Mouse (Mus musculus) adrenal gland, adult 2 months (tissue): ENCODE data around the gene Agap2. TPM values are rescaled to one million over a fixed set of nuclear protein-coding genes. Genes with fewer than 3 reads are reported as not detected.
"Not testable (repeated sequence)": the region's sequence is repeated elsewhere in the genome, so short reads cannot be mapped to it uniquely, and the experiment has no call there.

ENCODE experiments used
- DNase-seq: peaks from one replicate; pipeline ENCODE4 v3.0.0; 2021
- polyA plus RNA-seq: library from polyadenylated mRNA; depleted of rRNA; stranded (reverse); fragments of >200 nt; gene quantifications from 2 replicates; pipeline ENCODE4 v1.2.3, GENCODE M21; 2012
- total RNA-seq, 2 experiments: library from RNA; stranded (reverse); gene quantifications; 2 replicates each; pipeline ENCODE4 v1.2.3; 2021

Agap2 gene
- total and polyA plus RNA-seq, 3 experiments: 2.2 to 8.7 (median 3.8) TPM

DNA sequence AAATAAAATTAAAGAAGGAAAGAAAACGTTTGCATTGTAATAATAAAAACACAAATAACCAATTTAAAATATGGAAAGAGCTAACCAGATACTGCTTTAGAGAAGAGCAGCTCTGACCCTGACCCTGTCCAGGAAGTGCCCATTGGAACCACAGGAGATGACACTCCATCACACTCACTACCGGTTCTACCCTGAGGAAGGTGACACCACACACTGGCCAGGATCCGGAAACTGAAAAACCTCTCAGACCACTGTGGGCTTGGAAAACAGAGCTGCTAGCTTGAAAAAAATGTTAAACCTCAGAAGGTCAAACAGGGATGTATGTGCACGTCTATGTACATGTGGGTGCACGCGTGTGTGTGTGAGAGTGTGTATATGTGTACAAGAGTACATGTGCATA lies 26.1 kb downstream of the Agap2 start:
- DNase-seq: no peak

DNA sequence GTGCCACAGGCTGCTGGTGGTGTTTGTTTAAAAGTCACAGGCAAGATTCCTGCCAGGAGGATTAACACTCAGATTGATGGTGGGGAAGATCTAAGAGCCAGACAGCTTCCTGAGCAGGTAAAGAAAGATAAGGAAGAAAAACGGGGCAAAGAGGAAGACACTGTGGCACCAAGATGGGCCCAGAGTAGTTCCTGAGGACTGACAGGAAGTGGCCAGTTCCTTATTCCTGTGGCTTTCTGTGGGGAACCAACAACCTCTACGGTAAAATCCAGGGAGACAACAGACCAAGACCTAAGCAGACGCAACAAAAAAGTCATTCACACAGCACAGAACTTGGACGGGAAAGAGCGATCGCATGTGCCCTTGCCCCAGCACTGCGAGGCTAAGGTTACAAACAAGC lies 28.5 kb downstream of the Agap2 start:
- DNase-seq: no peak

DNA sequence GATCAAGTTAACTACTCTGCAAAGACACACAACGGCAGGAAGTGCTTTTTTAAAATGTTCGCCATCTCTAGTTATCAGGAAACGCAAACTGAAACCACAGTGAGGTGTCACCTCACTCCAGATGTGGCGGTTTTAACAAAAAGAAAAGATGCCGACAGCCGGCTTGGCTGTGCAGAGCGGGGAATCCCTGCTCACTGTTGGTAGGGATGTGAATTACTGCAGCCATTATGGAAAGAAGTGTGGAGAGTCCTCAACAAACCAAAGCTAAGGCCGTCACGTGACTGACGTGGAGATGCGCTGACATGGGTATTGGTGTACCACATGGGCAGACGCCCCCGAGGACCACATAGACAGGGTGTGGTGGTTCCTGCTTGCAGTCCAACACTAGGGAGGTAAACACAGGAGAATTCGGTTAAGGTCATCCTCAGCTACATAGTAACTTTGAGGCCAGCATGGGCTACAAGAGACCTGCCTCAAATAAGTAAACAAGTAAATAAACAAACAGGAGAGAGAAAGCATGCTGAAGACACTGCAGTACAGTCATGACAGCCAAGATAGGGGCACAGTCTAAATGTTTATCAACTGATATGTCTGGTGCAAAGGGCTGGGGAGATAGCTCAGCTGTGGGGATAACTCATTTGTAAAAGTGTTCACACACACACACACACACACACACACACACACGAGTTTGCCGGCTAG lies 32.6 kb downstream of the Agap2 start:
- DNase-seq: no peak

DNA sequence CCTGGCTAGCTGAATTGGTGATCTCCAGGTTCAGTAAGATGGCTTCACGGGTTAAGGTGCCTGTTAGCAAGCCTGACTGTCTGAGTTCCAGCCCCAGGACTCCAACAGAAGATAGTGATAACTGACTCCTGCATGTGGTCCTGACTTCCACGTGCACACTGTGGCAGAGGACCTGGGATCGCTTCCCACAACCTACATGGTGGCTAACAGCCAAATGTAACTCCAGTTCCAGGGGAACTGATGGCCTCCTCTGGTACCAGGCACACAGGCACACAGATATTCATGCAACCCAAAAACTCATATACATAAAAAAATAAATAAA lies 33.1 kb downstream of the Agap2 start:
- no peak for DNase-seq

DNA sequence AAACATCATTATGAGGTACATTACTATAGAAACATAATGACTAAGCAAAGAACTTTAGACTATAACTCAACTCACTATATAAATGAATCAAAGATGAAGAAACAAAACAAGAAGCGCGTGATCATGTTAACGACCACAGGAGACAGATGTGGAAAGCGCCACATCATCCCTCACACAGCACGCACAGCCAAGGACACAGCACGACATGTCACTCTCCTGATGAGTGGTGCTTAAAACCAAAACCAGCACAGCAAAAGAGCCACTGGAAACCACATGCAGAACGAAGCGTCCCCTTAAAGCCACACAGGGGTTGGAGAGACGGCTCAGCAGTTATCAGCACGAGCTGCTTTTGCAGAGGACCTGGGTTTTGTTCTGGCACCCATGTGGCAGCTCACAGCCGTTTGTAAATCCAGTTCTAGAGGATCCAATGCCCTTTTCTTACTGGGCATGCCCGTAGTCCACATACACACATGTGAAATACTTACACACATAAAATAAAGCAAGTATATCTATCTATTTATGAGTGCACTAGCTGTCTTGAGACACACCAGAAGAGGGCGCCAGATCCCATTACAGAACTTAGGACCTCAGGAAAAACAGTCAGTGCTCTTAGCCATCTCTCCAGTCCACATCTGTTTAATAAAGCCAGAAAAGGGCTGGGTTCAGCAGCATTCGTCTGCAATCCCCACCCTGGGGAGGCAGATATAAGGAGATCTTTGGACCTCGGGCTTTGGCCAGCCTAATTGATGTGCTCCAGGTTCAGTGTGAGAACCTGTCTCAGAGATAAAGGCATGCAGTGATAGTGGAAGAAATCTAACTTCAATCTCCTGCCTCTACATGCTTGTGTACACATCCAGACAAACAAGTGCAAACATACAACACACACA lies 36.2 kb downstream of the Agap2 start:
- no peak for DNase-seq

DNA sequence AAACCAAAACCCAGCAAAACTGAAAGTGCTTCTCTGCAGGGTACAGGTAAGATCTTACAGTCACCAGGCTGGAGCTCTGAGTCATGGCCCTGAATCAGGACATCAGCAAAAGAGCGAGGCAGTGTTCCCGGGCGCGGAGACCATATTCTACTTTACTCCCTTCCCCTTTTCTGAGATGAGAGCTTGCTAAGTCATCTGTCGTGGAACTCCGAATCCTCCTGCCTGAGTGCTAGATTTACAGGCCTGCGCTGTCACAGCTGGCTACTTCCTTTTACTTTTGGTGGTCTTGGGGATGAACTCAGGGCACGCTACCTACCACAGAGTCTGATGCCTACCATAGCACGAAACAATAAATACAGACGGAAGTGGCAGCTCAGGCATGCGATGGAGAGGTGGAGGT lies 39.3 kb downstream of the Agap2 start:
- DNase-seq: no peak

DNA sequence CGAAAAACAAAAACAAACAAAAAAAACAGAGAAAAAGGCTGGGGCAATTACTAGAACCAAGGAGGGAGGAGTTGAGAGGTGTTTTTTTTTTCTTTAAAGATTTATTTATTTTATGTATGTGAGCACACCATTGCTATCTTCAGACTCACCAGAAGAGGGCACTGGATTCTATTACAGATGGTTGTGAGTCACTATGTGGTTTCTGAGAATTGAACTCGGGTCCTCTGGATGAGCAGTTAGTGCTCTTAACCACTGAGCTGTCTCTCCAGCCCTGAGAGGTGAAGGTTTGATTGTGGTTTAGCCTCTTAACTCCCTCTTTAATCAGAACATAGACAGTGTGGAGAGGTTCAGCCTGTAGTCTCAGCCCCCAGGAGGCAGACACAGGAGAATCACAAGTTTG lies 40.0 kb downstream of the Agap2 start:
- no peak for DNase-seq

DNA sequence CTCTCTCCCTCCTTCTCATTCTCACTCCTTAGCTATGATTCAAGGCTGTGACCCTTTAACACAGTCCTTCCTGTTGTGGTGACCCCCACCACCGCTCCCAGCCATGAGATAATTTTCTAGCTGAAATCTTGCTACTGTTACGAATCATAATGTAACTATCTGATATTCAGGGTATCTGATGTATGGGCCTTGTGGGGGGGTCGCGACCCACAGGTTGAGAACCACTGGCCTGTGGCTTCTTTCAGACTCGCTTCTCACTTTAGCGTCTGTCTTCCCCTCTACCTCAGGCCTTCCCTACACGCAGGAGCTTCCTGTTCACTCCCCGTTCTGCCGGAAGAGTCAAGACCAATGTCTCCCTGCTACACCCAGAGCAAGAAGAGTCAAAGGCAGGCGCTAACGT lies 43.4 kb downstream of the Agap2 start:
- DNase-seq: no peak

DNA sequence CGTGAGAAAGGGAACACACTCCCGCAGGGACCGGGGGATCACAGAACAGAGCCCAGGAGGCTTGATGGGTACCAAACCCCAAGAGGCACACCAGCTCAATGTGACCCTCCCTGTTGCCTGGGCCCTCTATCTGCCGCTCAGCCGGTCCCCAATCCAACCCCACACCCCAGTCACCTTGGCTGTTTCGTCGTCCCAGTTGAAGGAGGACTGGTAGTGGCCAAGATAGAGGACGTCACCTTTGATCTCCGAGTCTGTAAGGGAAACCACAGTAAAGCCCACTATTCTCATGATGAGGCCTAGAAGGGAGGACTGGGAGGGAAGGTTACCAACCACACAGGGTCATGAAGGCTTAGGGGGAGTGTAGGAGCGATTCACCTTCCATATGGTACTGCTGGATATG lies 44.1 kb downstream of the Agap2 start:
- no peak for DNase-seq

DNA sequence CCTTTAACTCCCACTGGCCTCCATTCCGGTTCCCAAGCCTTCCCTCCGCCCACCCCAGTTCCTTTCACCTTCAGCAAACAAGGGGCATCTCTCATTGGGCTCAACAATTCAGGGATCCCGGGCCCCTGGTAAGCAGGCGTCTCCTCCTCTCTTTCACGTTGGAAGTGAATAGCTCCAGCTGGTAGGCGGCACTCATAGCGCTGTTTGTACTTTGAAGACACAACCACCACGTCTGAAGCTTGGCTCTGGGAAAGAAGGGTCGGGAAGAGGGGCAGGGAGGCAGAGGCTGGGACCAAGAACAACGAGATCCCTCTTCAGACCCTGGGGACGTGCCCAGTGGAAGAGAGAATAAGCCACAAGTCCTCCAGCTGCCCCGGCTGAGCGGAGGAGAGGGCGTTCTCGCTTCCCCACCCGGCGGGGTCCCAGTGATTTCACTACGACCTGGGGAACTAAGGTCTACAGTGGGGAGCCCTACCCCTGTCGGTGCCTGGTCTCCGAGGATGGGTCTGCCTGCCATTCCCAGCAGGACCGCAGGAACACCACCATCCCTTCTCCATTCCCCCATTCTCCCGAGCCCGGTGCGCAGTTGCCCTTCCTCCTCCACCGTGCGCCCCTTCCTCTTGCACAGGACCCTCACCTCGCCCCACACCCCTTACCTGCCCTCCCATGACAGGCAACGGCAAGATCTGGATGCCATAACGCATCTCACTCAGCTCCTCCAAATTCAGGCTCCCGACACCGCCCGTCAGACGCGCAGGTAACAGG lies 45.4 kb downstream of the Agap2 start:
- DNase-seq: peak; percentile 27

DNA sequence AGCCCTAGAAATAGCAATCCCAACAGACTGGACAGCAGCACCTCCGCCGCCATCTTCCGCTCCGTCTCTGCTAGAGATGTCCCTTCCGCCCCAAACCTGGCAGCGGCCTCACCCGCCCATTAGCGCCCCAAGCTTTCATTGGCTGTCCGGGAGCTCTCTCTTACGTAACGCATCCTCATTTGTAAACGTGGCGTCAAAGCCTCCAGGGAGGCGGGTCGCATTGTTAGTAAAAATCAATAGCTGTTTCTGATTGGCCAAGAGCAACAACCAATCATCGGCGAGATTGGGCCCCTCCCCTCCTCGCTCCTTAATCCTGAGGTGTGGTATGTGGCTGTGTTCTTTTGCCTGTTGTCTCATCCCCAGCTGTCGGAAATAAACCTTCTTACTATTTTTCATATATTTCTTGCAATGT lies 46.0 kb downstream of the Agap2 start, which contains the start of gene Os9:
TSS of gene Os9 (minus strand) at position 66 of the 412 bp plus-strand sequence.
- DNase-seq: peak; percentile 97

DNA sequence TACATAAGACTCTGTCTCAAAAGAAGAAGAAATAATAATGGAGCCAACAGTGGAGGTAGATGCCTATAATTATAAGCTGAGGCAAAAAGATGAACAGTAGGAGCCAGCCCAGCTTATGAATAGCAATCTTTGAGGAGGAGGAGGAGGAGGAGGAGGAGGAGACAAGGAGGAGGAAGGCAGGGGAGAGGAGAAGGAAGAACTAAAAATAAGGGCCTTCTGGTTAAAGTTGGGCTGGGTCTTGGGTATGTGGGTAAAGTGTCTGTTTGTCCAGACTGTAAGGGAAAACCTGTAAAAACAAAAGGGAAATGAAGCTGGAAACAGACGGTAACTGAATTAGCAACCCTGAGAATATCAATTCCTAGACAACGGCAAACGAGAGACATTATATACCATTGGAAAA lies 46.9 kb downstream of the Agap2 start:
- DNase-seq: no peak

DNA sequence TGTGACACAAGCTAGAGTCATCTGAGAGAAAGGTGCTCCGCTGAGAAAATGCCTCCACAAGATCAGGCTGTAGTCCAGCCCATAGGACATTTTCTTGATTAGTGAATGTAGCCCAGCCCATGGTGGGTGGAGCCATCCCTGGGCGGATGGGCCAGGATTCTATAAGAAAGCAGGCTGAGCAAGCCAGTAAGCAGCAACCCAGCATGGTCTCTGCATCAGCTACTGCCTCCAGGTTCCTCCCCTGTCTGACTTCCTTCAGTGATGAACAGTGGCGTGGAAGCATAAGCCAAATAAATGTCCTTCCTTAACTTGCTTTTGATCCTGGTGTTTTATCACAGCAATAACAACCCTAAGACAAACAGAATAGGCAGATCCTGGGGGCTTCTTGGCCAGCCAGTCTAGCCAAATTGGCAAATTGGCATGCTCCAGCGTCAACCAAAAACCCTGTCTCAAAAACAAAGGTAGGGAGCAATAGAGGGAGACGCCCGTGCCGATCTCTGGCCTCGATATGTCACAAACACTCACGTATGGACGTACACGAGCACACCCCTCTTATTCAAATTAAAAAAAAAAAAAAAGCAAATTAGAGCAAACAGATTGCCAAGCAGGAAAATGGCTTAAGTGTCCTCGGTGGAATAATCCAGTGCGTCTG lies 47.8 kb downstream of the Agap2 start:
- peak; percentile 26 for DNase-seq

DNA sequence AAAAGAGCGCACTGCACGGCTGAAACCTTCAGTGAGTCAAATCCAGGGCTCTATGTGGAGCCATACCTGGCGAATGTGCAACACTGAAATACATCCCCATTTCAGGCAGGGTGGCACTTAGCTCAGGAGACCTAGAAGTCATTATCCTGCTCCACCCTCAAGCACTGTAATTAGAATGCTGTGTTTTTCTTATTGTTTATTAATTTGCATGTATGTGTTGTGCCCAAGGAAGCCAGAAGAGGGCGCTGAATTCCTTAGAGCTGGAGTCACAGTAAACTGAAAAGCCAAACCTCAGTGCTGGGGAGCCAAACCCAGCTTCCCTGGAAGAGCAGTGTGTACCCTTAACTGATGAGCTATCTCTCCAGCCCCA lies 48.3 kb downstream of the Agap2 start:
- peak; percentile 62 for DNase-seq

DNA sequence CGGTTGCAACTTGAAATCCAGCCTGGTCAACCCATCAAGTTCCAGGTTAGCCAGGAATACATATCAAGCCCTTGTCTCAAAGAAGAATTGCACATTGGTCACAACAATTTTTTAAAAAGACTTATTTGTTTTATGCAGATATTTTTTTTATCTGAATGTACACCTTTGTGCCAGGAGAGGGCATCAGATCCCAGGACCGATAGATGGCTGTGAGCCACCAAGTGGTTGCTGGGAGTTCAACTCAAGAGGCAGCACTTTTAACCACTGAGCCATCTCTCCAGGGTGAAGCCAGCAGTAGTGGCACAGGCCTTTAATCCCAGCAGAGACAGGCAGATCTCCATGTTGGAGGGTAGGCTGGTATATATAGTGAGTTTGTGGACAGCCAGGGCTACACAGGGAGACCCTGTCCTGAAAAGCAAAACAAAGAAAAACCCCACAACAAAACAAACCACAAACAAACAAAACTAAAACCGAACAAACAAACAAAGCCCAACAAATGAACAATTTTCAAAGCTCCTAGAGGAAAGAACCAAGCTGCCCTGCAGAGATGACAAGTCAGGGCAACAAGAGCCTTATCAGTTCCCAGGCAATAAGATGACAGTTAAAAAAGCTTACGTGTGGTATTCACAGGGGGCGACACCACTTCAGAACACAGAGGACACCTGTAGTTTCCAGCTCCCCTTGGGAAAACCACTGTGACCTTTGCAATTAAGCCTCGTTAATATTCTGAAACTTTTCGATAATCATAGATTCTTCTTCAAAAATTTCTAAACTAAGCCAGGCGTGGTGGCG lies 50.3 kb downstream of the Agap2 start:
- DNase-seq: peak; percentile 57

DNA sequence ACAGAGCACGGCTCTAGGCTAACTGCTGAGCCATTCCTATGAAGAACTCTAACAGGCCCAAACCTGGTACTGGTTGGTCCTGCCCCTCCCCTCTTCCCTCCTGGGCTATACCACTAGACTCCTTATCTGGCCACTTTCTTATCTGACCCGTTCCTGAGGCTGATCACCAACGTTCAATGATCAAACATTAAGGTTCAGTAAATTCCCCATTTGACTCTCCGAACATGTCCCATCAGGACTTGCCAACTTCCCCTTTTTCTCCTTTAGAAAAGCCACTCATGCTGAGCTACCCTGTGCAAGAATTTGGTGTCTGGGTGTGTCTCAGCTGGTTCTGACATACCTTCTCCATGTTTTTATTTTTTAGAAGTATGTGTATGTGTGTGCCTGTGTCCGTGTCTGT lies 51.5 kb downstream of the Agap2 start:
- DNase-seq: no peak

DNA sequence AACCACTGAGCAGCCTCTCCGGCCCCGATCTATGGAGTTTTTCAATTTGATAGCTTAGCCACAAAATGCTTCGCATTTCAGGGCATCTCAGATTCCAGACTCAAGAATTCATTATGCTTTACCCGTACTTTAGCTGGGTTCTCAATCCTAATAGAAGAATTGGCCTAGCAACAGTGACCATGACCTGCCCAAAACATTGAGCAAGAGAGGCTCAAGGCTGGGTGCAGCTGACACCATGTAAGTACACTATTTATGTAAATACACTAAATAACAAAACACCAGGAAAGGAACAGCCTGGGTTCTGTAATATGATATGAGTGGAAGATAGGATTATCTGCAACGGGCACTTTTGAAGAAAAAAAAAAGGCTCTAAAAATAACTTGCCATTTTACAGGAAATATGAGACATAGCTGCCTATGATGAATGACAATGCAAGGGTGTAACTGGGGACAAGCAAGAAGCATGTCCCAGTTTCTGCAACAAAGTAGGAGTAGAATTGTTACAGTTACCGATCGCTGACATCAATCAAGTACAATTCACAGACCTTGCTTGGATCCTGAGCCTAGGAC lies 52.7 kb downstream of the Agap2 start:
- peak; percentile 72 for DNase-seq

DNA sequence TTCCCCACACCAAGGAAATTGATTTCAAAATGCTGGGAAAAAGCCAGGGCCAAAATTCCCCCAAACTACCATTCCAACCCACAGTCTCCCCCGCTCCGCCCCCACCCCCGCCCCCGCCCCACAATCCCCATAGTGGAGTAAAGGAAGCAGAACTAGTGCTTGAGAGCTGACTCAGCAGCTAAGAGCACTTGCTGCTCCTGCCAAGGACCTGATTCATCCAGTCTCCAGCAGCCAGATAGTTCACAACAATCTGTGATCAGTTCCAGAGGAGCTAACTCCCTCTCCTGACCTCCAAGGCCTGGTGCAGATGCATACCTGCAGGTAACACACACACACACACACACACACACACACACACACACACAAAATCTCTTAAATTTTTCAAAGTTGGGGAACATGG lies 54.3 kb downstream of the Agap2 start:
- peak; percentile 45 for DNase-seq

DNA sequence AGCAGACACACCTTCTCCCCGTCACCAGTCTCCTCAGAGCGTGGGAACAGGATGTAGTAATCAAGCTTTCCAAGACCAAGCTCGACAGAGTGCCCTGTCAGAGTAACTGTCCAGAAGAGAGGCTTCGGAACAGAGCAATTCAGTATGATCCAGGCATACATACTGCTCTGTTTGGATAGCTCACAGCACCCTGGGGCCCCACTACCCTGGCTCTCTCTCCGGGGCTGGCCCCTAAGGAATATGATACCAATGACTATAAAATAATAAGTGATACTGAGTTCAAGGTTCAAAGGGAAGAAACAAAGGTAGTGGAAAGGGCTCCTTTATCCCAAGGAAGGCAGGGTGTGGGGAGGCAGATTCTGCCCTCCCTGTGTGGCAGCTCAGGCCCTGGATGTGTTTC lies 57.4 kb downstream of the Agap2 start:
- DNase-seq: no peak

DNA sequence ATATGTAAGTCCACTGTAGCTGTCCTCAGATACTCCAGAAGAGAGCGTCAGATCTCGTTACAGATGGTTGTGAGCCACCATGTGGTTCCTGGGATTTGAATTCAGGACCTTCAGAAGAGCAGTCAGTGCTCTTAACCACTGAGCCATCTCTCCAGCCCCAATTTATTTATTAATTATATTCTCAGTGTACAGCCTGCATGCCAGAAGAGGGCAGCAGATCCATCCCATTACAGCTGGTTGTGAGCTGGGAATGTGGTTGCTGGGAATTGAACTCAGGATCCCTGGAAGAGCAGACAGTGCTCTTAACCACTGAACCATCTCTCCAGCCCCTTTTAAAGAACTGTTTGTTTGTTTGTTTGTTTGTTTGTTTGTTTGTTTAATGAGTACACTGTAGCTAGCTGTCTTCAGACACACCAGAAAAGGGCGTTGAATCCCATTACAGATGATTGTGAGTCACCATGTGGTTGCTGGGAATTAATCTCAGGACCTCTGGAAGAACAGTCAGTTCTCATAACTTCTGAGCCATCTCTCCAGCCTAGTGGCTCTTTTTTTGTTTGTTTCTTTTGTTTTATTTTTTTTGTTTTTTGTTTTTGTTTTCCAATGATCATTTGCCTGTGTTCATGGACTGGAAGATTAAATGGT lies 59.4 kb downstream of the Agap2 start:
- DNase-seq: not testable (repeated sequence)
